Mouse (Mus musculus) CD4-positive helper T cell, adult 2 months (primary cell): ENCODE measurements around the gene Nudc.

Source experiments
- DNase-seq: peaks from one replicate; pipeline ENCODE4 v3.0.0-alpha.2; 2012; ENCODE audit warnings: low read depth, missing footprints, low spot score

Nudc gene

GRCm38 (mm10) chr4:133491800-133492199 lies 54.0 kb downstream of the Nudc start:
- no peak for DNase-seq

DNA sequence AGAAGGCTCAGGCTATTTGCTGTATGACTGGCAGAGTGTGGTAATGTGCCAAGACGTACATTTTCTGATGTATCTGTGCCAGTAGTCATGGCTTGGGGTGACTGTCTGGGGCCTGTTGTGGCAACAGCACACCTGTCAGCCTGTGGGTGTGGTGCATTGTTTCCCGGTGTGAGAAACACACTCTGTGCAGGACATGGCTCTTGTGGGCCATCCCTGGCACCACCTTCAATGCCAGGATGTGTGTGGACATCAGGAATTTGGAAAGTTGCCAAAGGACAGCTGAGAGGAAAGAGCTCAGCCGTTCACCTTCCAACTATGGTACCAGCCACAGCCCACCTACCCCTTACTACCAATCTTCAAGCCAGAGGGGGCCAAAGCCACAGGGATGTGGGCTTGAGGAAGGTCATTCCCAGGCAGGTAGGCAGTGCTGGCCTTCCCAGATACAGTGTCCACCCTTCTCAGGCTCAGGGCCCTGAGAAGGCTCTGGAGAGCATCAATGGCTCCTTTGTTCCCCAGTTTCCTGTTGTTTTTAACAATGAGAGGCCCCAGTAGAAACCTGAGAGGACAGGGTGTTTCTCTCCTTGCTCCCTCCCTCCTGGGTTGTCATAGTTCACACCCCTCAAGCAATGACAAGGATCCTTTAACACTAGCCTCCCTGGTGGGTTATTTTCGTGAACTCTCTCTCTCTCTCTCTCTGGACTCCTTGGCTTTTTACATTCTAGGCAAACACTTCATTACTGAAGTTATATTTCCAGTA lies 56.1 kb downstream of the Nudc start:
- no peak for DNase-seq

DNA sequence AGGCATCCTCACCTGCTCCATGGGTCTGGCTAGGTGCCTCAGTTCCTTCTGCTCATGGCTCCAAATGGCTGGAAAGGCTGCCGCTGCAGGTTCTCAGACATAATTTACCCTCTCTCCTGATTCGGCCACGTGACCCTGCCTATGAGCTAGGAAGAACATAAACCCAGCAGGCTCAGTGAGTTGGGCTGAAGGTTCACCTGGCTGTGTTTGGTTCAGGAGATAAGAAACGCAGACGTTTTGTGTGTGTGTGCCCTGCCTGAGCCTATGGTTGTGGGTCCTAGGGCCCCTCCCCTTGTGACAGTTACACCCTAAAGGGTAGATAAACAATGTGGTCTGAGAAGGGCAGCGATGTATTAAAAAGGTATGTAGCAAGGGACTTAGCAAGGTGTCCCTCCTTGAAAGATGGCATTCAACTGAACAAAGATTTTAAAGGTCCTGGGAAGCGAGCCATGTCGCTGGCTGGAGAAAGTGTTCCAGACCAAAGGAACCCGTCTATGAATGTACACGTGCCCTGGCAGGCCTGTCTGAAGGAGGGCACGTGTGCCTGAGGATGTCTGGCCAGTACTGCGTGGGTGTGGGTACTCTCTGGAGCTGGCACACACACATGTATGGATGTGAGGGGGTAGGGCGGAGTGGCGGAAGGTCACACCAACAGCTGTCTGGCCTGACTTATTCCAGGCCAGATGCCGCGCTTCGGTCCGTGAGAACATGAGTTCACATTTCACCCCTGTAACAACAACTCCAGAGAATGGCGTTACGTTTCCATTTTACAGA lies 57.0 kb downstream of the Nudc start:
- no peak for DNase-seq

DNA sequence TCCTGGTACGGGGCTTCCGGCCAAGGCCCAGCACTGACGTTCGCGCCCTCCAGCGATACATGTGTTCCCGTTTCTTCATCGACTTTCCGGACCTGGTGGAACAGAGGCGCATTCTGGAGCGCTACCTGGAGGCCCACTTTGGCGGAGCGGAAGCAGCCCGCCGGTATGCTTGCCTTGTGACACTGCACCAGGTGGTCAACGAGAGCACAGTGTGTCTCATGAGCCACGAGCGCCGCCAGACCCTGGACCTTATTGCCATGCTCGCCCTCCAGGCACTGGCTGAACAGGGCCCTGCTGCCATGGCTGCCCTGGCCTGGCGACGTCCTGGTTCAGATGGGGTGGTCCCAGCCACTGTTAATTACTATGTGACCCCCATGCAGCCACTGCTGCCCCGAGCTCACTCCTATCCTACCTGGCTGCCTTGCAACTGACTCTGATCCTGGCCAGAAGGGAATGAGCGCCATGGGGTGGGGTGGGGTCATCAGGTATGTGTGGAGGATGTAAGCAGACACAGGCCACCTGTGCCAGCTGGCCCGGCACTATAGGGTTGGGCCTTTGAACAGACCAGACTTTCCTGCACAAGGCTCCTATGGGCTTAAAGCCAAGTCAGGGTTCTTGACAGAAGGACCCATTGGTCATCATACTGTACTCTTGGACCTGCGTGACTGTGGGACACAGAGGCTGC lies 59.0 kb downstream of the Nudc start:
- no peak for DNase-seq

DNA sequence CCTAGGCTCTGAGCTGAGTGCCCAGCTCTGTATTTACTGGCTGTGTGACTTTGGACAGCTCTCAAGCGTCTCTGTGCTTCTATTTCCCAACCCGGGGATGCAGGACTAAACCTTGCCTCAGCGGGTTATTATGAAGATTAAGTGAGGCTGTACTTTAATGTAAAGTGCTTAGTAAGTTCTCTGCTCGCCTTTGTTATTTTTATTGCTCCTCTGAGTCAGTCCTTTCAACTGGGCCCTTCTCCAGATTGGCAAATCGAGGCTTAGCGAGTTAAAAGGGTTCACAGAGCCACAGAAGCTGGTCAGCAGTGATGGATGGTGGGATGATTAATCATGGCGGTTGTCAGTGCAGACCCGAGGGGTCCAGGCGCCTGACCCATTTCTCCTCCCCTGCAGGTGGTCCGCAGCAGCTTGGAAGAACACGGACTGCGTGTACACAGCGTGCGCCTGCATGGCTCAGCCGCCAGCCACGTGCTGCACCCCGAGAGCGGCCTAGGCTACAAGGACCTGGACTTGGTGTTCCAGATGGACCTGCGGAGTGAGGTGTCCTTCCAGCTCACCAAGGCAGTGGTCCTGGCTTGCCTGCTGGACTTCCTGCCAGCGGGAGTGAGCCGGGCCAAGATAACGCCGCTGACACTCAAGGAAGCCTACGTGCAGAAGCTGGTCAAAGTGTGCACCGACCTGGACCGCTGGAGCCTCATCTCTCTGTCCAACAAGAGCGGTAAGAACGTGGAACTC lies 59.9 kb downstream of the Nudc start:
- no peak for DNase-seq

DNA sequence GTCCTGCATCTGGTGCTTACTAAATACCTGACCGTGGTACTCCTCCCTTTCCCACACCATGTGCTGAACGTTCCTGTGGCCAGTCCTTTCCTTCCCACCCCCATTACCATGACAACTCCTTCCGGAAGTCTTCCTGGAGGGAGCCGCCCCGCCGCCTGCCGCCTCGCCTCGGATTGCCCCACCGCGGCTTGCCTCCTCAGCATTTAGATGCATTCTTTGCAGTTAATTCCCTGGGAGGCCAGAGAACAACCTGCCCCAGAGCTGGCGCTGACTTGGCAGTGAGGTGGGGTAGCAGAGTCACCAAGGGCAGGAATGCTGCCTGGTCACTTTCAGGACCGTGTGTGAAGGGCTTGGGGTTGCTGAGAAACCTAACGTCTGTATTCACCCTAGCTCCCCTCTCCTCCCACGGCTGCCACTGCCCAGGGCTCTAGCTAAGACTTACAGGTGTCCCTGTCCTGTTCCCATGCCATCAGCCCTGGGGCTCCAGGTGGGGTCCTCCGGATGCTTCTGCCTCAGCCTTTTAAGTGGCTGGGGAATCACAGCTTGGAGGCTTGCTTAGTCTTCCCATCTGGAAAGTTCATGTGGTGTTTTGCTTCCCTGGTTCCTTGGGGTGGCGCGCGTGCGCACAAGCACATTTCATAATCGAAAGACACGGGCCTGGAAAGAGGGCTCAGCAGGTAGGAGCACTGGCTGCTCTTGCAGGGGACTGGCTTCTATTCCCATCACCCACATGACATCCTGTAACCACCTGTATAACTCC lies 61.4 kb downstream of the Nudc start:
- DNase-seq, result no peak
